Mouse (Mus musculus): ENCODE measurements around the gene Lbx1. TPM values are rescaled to one million over a fixed set of nuclear protein-coding genes. Genes with fewer than 3 reads are reported as not detected.

The Lbx1 gene
- total RNA-seq, 1 experiment from 2014 or later = not detected

- ATAC-seq (ENCODE audit: extremely low read depth, insufficient number of reproducible peaks, low FRiP score, poor library complexity, severe bottlenecking) = no peak
These were observed 276 bp downstream of the Lbx1 start for GRCm38 (mm10) chr19:45235331-45235741.

- ATAC-seq (ENCODE audit: extremely low read depth, insufficient number of reproducible peaks, low FRiP score, poor library complexity, severe bottlenecking) = no peak
These were observed 811 bp downstream of the Lbx1 start for GRCm38 (mm10) chr19:45234771-45235231.

- no peak for ATAC-seq (ENCODE audit: extremely low read depth, insufficient number of reproducible peaks, low FRiP score, poor library complexity, severe bottlenecking)
These were observed 1.3 kb downstream of the Lbx1 start for GRCm38 (mm10) chr19:45234191-45234770.

- ATAC-seq (ENCODE audit: extremely low read depth, insufficient number of reproducible peaks, low FRiP score, poor library complexity, severe bottlenecking) = no peak
These were observed 2.0 kb downstream of the Lbx1 start for GRCm38 (mm10) chr19:45233496-45234127.

GRCm38 (mm10) chr19:45232443-45233410, 2.9 kb downstream of the Lbx1 start:
- ATAC-seq (ENCODE audit: extremely low read depth, insufficient number of reproducible peaks, low FRiP score, poor library complexity, severe bottlenecking) = no peak

- no peak for ATAC-seq (ENCODE audit: extremely low read depth, insufficient number of reproducible peaks, low FRiP score, poor library complexity, severe bottlenecking)
These were observed 3.6 kb downstream of the Lbx1 start for GRCm38 (mm10) chr19:45232036-45232410.

GRCm38 (mm10) chr19:45231383-45232035, 4.1 kb downstream of the Lbx1 start:
- ATAC-seq (ENCODE audit: extremely low read depth, insufficient number of reproducible peaks, low FRiP score, poor library complexity, severe bottlenecking) = no peak

GRCm38 (mm10) chr19:45230848-45231382, 4.7 kb downstream of the Lbx1 start:
- ATAC-seq (ENCODE audit: extremely low read depth, insufficient number of reproducible peaks, low FRiP score, poor library complexity, severe bottlenecking) = no peak

GRCm38 (mm10) chr19:45230201-45230611, 5.4 kb downstream of the Lbx1 start:
- no peak for ATAC-seq (ENCODE audit: extremely low read depth, insufficient number of reproducible peaks, low FRiP score, poor library complexity, severe bottlenecking)

GRCm38 (mm10) chr19:45229378-45230135, 6.1 kb downstream of the Lbx1 start:
- ATAC-seq (ENCODE audit: extremely low read depth, insufficient number of reproducible peaks, low FRiP score, poor library complexity, severe bottlenecking) = no peak

- no peak for ATAC-seq (ENCODE audit: extremely low read depth, insufficient number of reproducible peaks, low FRiP score, poor library complexity, severe bottlenecking)
These were observed 6.8 kb downstream of the Lbx1 start for GRCm38 (mm10) chr19:45228781-45229180.

GRCm38 (mm10) chr19:45228097-45228496, 7.5 kb downstream of the Lbx1 start:
- no peak for ATAC-seq (ENCODE audit: extremely low read depth, insufficient number of reproducible peaks, low FRiP score, poor library complexity, severe bottlenecking)

- ATAC-seq (ENCODE audit: extremely low read depth, insufficient number of reproducible peaks, low FRiP score, poor library complexity, severe bottlenecking) = no peak
These were observed 7.9 kb downstream of the Lbx1 start for GRCm38 (mm10) chr19:45227671-45228070.

- ATAC-seq (ENCODE audit: extremely low read depth, insufficient number of reproducible peaks, low FRiP score, poor library complexity, severe bottlenecking) = no peak
These were observed 8.6 kb downstream of the Lbx1 start for GRCm38 (mm10) chr19:45227049-45227448.

GRCm38 (mm10) chr19:45226246-45226645, 9.4 kb downstream of the Lbx1 start:
- ATAC-seq (ENCODE audit: extremely low read depth, insufficient number of reproducible peaks, low FRiP score, poor library complexity, severe bottlenecking) = no peak

GRCm38 (mm10) chr19:45225130-45225529, 10.5 kb downstream of the Lbx1 start:
- ATAC-seq (ENCODE audit: extremely low read depth, insufficient number of reproducible peaks, low FRiP score, poor library complexity, severe bottlenecking) = no peak

GRCm38 (mm10) chr19:45224286-45224559, 11.4 kb downstream of the Lbx1 start:
- no peak for ATAC-seq (ENCODE audit: extremely low read depth, insufficient number of reproducible peaks, low FRiP score, poor library complexity, severe bottlenecking)

- no peak for ATAC-seq (ENCODE audit: extremely low read depth, insufficient number of reproducible peaks, low FRiP score, poor library complexity, severe bottlenecking)
These were observed 12.0 kb downstream of the Lbx1 start for GRCm38 (mm10) chr19:45223413-45224285.
